Mouse (Mus musculus) heart, postnatal 0 days (tissue): Measurements from ENCODE around the gene Bglap.

Source experiments
- CTCF ChIP-seq: IDR thresholded peaks from 2 replicates; pipeline ENCODE4 v1.5.1; 2016; ENCODE audit warnings: antibody characterized with exemption, control low read depth, low read depth
- EP300 ChIP-seq: IDR thresholded peaks from 2 replicates; pipeline ENCODE4 v1.6.1; 2016; ENCODE audit warnings: antibody characterized with exemption, low read depth

DNA sequence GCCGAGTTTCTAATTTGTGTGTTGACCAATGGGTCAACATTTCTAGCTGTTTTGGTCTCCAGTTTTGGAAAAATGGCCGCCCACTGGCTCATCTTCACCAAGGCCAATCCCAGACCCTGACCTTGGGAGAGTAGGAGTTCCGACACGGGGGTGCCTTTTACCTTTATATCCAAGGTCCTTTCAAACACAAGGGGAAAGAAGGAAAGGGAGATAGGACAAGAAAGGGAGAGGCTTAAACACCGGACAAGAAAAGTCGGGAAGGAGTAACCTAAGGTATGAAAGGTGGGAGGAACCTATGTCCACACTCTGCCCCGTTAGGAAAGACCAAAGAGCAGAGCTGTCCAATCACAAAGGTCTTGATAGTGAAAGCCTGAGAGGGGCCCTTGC, 26.4 kb upstream of the Bglap start:
- TF ChIP-seq CTCF (no peak), EP300 (no peak)
